Comparison of ENCODE assay signal across 1 mouse cellular context in the genomic region with DNA sequence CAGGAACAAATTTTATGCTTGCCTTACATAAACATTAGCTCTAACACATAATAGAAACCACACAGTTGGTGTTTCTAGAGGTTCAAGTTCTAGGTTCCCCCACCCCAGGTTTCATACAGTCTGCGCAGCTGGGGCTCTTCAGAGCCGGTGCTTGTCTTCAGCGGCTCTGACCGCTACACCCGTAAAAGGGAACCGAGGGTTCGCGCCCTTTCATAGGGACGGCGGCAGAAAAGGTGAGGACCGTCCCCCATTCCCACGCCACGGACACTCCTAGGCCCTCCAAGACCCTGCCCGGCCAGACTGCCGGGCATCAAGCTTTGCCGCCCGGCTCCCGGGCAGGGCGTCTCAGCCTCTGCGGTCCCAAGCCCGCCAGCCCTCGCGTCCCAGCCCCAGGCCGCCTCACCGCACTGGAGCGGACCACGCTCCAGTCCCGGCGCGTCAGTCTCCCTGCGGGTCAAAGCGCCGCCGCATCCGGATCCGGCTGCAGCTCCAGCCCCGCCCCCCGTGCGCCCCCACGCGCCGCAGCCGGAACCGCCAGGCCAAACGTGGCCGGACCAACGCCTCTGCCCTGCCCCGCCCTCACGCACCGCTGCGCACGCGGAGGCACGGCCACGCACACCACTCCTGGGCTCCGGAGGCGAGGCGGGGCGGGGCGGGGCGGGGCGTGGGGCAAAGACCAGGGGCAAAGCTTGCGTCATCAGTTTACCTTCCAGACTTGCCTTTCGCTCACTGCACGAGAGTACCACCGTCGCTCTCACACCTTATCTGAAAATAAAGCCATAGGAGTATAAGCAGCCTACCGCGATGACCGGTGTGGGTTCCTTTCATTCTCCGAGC.
A peak's percentile ranks its signal among the peaks of the same experiment; 100 is the strongest.
TF ChIP-seq lines count a peak whose summit lies in the region.

No protein-coding gene starts in this region.

TF ChIP-seq in CH12.LX, 34 proteins besides CTCF, POLR2A, EP300 and RAD21 (continued from another document):
- TF ChIP-seq GABPA (IDR thresholded peaks at IDR 0.05; ENCODE audit: insufficient replicate concordance, low read depth, low read length) (no peak), SIN3A (IDR thresholded peaks at IDR 0.05; ENCODE audit: low read length) (peak; percentile 23; the same call in 1 of the 2 replicates), KAT2A (IDR thresholded peaks at IDR 0.05; ENCODE audit: insufficient replicate concordance, low read length) (0 out of 2 replicates have a peak, but pooled peaks have one; percentile 25), MYC (IDR thresholded peaks at IDR 0.05; ENCODE audit: low read depth, low read length) (0 out of 2 replicates have a peak, but pooled peaks have one; percentile 66), POLR2AphosphoS2 (IDR thresholded peaks at IDR 0.05; ENCODE audit: low read depth, low read length) (peak; percentile 56; the same call in 1 of the 2 replicates), NELFE (IDR thresholded peaks at IDR 0.05; ENCODE audit: low read depth, low read length) (peak; percentile 76), TCF12 (IDR thresholded peaks at IDR 0.05; ENCODE audit: low read depth, low read length) (peak; percentile 72), TBP (conservative IDR thresholded peaks at IDR 0.05; ENCODE audit: low read depth, low read length) (peak; percentile 60; the same call in 1 of the 2 replicates), MXI1 (IDR thresholded peaks at IDR 0.05; ENCODE audit: low read depth, low read length) (peak; percentile 89; the same call in 1 of the 2 replicates), HCFC1 (IDR thresholded peaks at IDR 0.05; ENCODE audit: low read depth, low read length) (peak; percentile 57), NRF1 (IDR thresholded peaks at IDR 0.05; ENCODE audit: low read depth, low read length) (peak; percentile 79), ZNF384 (IDR thresholded peaks at IDR 0.05; ENCODE audit: low read depth, low read length) (no peak)
